33 mouse cellular contexts compared by ENCODE assay signal in genomic region chr4:138690561-138690960, GRCm38 (mm10). TPM values are rescaled to one million over a fixed set of nuclear protein-coding genes. Genes with fewer than 3 reads are reported as not detected.
DNase-seq lines count a peak whose midpoint lies in the region; ATAC-seq and TF ChIP-seq lines count a peak whose summit lies in the region.
"Had no signal": no experiment of that assay in that cellular context is flagged by ENCODE, and none has a peak within 500 bp of the region (broad histone marks: within the 10 kb centered on the region; RNA-seq: fewer than 3 reads in every experiment).

No protein-coding gene starts in this region.

- ATAC-seq in forebrain, embryonic 16.5 days: no peak
- ATAC-seq in hindbrain, embryonic 15.5 days (ENCODE audit: low FRiP score, low read depth): no peak
- no peak for ATAC-seq in hindbrain, postnatal 0 days
- ATAC-seq in midbrain, embryonic 13.5 days: no peak
- no peak for ATAC-seq in midbrain, embryonic 14.5 days (ENCODE audit: low FRiP score, low TSS enrichment)
- ATAC-seq: activated CD4-positive, CD25-positive, alpha-beta regulatory T cell, adult 4 months; forebrain, embryonic 15.5 days; intestine, embryonic 16.5 days had no signal

- no peak for TF ChIP-seq CTCF in hindbrain, postnatal 0 days (IDR thresholded peaks at IDR 0.05; ENCODE audit: low read depth)

- no peak overlapping the region for H3K4me2 ChIP-seq in forebrain, embryonic 16.5 days (ENCODE audit: low read length)
- H3K4me2 ChIP-seq in hindbrain, embryonic 15.5 days: no peak overlapping the region
- no peak overlapping the region for H3K4me2 ChIP-seq in hindbrain, postnatal 0 days (ENCODE audit: low read depth, low read length)
- no peak overlapping the region for H3K4me2 ChIP-seq in midbrain, embryonic 13.5 days (replicated peaks)
- no peak overlapping the region for H3K4me2 ChIP-seq in midbrain, embryonic 14.5 days (ENCODE audit: low read length)
- H3K4me2 ChIP-seq: forebrain, embryonic 15.5 days; heart, embryonic 13.5 days; limb, embryonic 13.5 days; liver, embryonic 11.5 days had no signal

- no peak overlapping the region for H3K9ac ChIP-seq in forebrain, embryonic 16.5 days (replicated peaks; ENCODE audit: low read depth, low read length)
- H3K9ac ChIP-seq in hindbrain, embryonic 15.5 days: no peak overlapping the region
- no peak overlapping the region for H3K9ac ChIP-seq in hindbrain, postnatal 0 days (replicated peaks; ENCODE audit: low read length)
- no peak overlapping the region for H3K9ac ChIP-seq in midbrain, embryonic 13.5 days (replicated peaks)
- H3K9ac ChIP-seq in midbrain, embryonic 14.5 days (replicated peaks; ENCODE audit: low read length): no peak overlapping the region
- H3K9ac ChIP-seq: forebrain, embryonic 15.5 days; heart, embryonic 13.5 days; limb, embryonic 13.5 days had no signal

- H3K36me3 ChIP-seq in forebrain, embryonic 10.5 days (replicated peaks): no peaks in the 10 kb centered on the region
- H3K36me3 ChIP-seq in forebrain, embryonic 16.5 days (ENCODE audit: control insufficient read depth, insufficient read depth): no peaks in the 10 kb centered on the region
- H3K36me3 ChIP-seq in hindbrain, embryonic 15.5 days: no peaks in the 10 kb centered on the region
- H3K36me3 ChIP-seq in hindbrain, postnatal 0 days (ENCODE audit: insufficient read depth, low read length): no peaks in the 10 kb centered on the region
- no peaks in the 10 kb centered on the region for H3K36me3 ChIP-seq in midbrain, embryonic 13.5 days
- H3K36me3 ChIP-seq in midbrain, embryonic 14.5 days (ENCODE audit: control insufficient read depth, insufficient read depth, low read length): no peaks in the 10 kb centered on the region
- no peaks in the 10 kb centered on the region for H3K36me3 ChIP-seq in embryonic facial prominence, embryonic 10.5 days (replicated peaks)
- H3K36me3 ChIP-seq: forebrain, embryonic 15.5 days; heart, embryonic 13.5 days; limb, embryonic 13.5 days had no signal

- peak; percentile 42 for DNase-seq in forebrain, embryonic 10.5 days (ENCODE audit: extremely low spot score, low spot score)
- DNase-seq in hindbrain, postnatal 0 days (ENCODE audit: low spot score): no peak
- no peak for DNase-seq in midbrain, embryonic 14.5 days
- DNase-seq in embryonic facial prominence, embryonic 10.5 days (ENCODE audit: low spot score): peak; percentile 20
- DNase-seq in frontal cortex, postnatal 36 days (ENCODE audit: low spot score in 2 of 2): no peak
- DNase-seq: adrenal gland, adult 2 months; adrenal gland, postnatal 36 days; cerebellum, adult 18-20 months; cerebellum, postnatal 14 days; gastrocnemius, postnatal 10 days; heart, postnatal 10 days; lung, postnatal 4 days; right cerebral cortex, postnatal 25 days; thymus, postnatal 14 days had no signal

- no peak overlapping the region; the same call in 1 of the 2 replicates for H3K4me3 ChIP-seq in forebrain, embryonic 10.5 days
- no peak overlapping the region for H3K4me3 ChIP-seq in forebrain, embryonic 16.5 days (replicated peaks; ENCODE audit: low read length)
- H3K4me3 ChIP-seq in hindbrain, embryonic 15.5 days: no peak overlapping the region
- H3K4me3 ChIP-seq in hindbrain, postnatal 0 days (ENCODE audit: low read length): no peak overlapping the region
- H3K4me3 ChIP-seq in midbrain, embryonic 13.5 days (replicated peaks): no peak overlapping the region
- no peak overlapping the region for H3K4me3 ChIP-seq in midbrain, embryonic 14.5 days (replicated peaks; ENCODE audit: low read depth, low read length)
- H3K4me3 ChIP-seq in embryonic facial prominence, embryonic 10.5 days: no peak overlapping the region
- H3K4me3 ChIP-seq: forebrain, embryonic 15.5 days; heart, embryonic 13.5 days; limb, embryonic 13.5 days; megakaryocyte, embryonic 14.5 days had no signal

- peak overlapping the region; percentile 63 for H3K27ac ChIP-seq in forebrain, embryonic 10.5 days
- H3K27ac ChIP-seq in forebrain, embryonic 16.5 days (ENCODE audit: low read length): no peak overlapping the region
- peak overlapping the region; percentile 69; the same call in 1 of the 2 replicates for H3K27ac ChIP-seq in hindbrain, embryonic 15.5 days (replicated peaks)
- H3K27ac ChIP-seq in hindbrain, postnatal 0 days: no peak overlapping the region
- H3K27ac ChIP-seq in midbrain, embryonic 13.5 days: peak overlapping the region; percentile 62; the same call in 1 of the 2 replicates
- H3K27ac ChIP-seq in midbrain, embryonic 14.5 days (replicated peaks; ENCODE audit: low read depth, low read length): no peak overlapping the region
- H3K27ac ChIP-seq in embryonic facial prominence, embryonic 10.5 days (replicated peaks): no peak overlapping the region
- H3K27ac ChIP-seq: forebrain, embryonic 15.5 days; heart, embryonic 13.5 days; kidney, postnatal 0 days; limb, embryonic 13.5 days had no signal

- WGBS in forebrain, embryonic 10.5 days: 3% methylated on average over 4 of the region's 4 CpGs
- WGBS in forebrain, embryonic 16.5 days: 5% methylated on average over 4 of the region's 4 CpGs
- WGBS in hindbrain, embryonic 15.5 days: 6% methylated on average over 4 of the region's 4 CpGs
- WGBS in hindbrain, postnatal 0 days: 13% methylated on average over 4 of the region's 4 CpGs
- WGBS in midbrain, embryonic 13.5 days: 1% methylated on average over 4 of the region's 4 CpGs
- WGBS in midbrain, embryonic 14.5 days: 1% methylated on average over 4 of the region's 4 CpGs
- WGBS in embryonic facial prominence, embryonic 10.5 days: 7% methylated on average over 4 of the region's 4 CpGs

- H3K27me3 ChIP-seq in forebrain, embryonic 10.5 days (ENCODE audit: poor library complexity, severe bottlenecking): peaks cover 100% of the 10 kb centered on the region
- peaks cover 5% of the 10 kb centered on the region; the same call in 1 of the 2 replicates for H3K27me3 ChIP-seq in forebrain, embryonic 16.5 days (replicated peaks; ENCODE audit: control insufficient read depth, insufficient read depth, low read length)
- H3K27me3 ChIP-seq in hindbrain, embryonic 15.5 days: no peaks in the 10 kb centered on the region
- no peaks in the 10 kb centered on the region for H3K27me3 ChIP-seq in hindbrain, postnatal 0 days (ENCODE audit: insufficient read depth, low read length)
- peaks cover 12% of the 10 kb centered on the region for H3K27me3 ChIP-seq in midbrain, embryonic 13.5 days
- no peaks in the 10 kb centered on the region for H3K27me3 ChIP-seq in midbrain, embryonic 14.5 days (ENCODE audit: control insufficient read depth, insufficient read depth, low read length)
- H3K27me3 ChIP-seq in embryonic facial prominence, embryonic 10.5 days (replicated peaks; ENCODE audit: low read depth, poor library complexity, severe bottlenecking): peaks cover 73% of the 10 kb centered on the region

- H3K4me1 ChIP-seq in forebrain, embryonic 10.5 days: peaks cover 73% of the 10 kb centered on the region
- H3K4me1 ChIP-seq in forebrain, embryonic 16.5 days (replicated peaks; ENCODE audit: control insufficient read depth, insufficient read depth, low read length): peaks cover 46% of the 10 kb centered on the region
- peaks cover 59% of the 10 kb centered on the region for H3K4me1 ChIP-seq in hindbrain, embryonic 15.5 days (replicated peaks)
- H3K4me1 ChIP-seq in hindbrain, postnatal 0 days (ENCODE audit: insufficient read depth, low read length): peaks cover 29% of the 10 kb centered on the region
- peaks cover 63% of the 10 kb centered on the region for H3K4me1 ChIP-seq in midbrain, embryonic 13.5 days (replicated peaks)
- peaks cover 57% of the 10 kb centered on the region for H3K4me1 ChIP-seq in midbrain, embryonic 14.5 days (ENCODE audit: control insufficient read depth, insufficient read depth, low read length)
- peaks cover 38% of the 10 kb centered on the region for H3K4me1 ChIP-seq in embryonic facial prominence, embryonic 10.5 days
- H3K4me1 ChIP-seq: limb, embryonic 13.5 days; megakaryocyte, embryonic 14.5 days had no signal

- H3K9me3 ChIP-seq in forebrain, embryonic 10.5 days: no peaks in the 10 kb centered on the region
- H3K9me3 ChIP-seq in forebrain, embryonic 16.5 days (ENCODE audit: control insufficient read depth, low read length): no peaks in the 10 kb centered on the region
- no peaks in the 10 kb centered on the region for H3K9me3 ChIP-seq in hindbrain, embryonic 15.5 days
- H3K9me3 ChIP-seq in hindbrain, postnatal 0 days (ENCODE audit: low read length): no peaks in the 10 kb centered on the region
- H3K9me3 ChIP-seq in midbrain, embryonic 13.5 days: no peaks in the 10 kb centered on the region
- no peaks in the 10 kb centered on the region for H3K9me3 ChIP-seq in midbrain, embryonic 14.5 days (ENCODE audit: control insufficient read depth, low read length)
- no peaks in the 10 kb centered on the region for H3K9me3 ChIP-seq in embryonic facial prominence, embryonic 10.5 days
- H3K9me3 ChIP-seq: forebrain, embryonic 15.5 days; heart, embryonic 13.5 days; limb, embryonic 13.5 days; megakaryocyte, embryonic 14.5 days had no signal

RNA-seq across cellular contexts. Expression of gene Pla2g2c, which starts 34.0 kb away (rescaled TPM):
- 0.33 and 0.57 TPM in 2 replicates for polyA plus RNA-seq in forebrain, embryonic 10.5 days (2016; fragmentation: Nextera tagmentation; extraction: Ambion mirVana)
- polyA plus RNA-seq in forebrain, embryonic 16.5 days (2015; fragmentation: Nextera tagmentation; extraction: Ambion mirVana): not detected in 2 replicates
- 0.51 and 0.54 TPM in 2 replicates for polyA plus RNA-seq in hindbrain, embryonic 15.5 days (2015; fragmentation: Nextera tagmentation; extraction: Ambion mirVana)
- 0.26 and 1.5 TPM in 2 replicates for total RNA-seq in hindbrain, postnatal 0 days (2014; rRNA removed)
- 0.82 and 0.93 TPM in 2 replicates for polyA plus RNA-seq in hindbrain, postnatal 0 days (2015; fragmentation: Nextera tagmentation; extraction: Ambion mirVana)
- 0.66 and 0.73 TPM in 2 replicates for polyA plus RNA-seq in midbrain, embryonic 13.5 days (2015; fragmentation: Nextera tagmentation; extraction: Ambion mirVana)
- polyA plus RNA-seq in midbrain, embryonic 14.5 days (2014; fragmentation: Nextera tagmentation; extraction: Ambion mirVana): 0.83 and 0.94 TPM in 2 replicates
- 0.52 and 0.65 TPM in 2 replicates for polyA plus RNA-seq in embryonic facial prominence, embryonic 10.5 days (2016; fragmentation: Nextera tagmentation; extraction: Ambion mirVana)
- total RNA-seq: CH12.LX; heart, postnatal 10 days; hematopoietic stem cell, adult 5-6 weeks; layer of hippocampus, postnatal 10 days; neutrophil, adult 5-6 weeks had no signal
- polyA plus RNA-seq: activated CD4-positive, CD25-positive, alpha-beta regulatory T cell, adult 4 months; C2C12; liver, embryonic 16.5 days; urinary bladder, adult 2 months had no signal

RNA-seq across cellular contexts. Expression of gene Ubxn10, which starts 46.4 kb away (rescaled TPM):
- polyA plus RNA-seq in forebrain, embryonic 10.5 days (2016; fragmentation: Nextera tagmentation; extraction: Ambion mirVana): 1.0 and 1.4 TPM in 2 replicates
- polyA plus RNA-seq in forebrain, embryonic 16.5 days (2015; fragmentation: Nextera tagmentation; extraction: Ambion mirVana): 1.3 and 1.9 TPM in 2 replicates
- polyA plus RNA-seq in hindbrain, embryonic 15.5 days (2015; fragmentation: Nextera tagmentation; extraction: Ambion mirVana): 3.7 and 4.3 TPM in 2 replicates
- total RNA-seq in hindbrain, postnatal 0 days (2014; rRNA removed): 6.9 and 8.9 TPM in 2 replicates
- polyA plus RNA-seq in hindbrain, postnatal 0 days (2015; fragmentation: Nextera tagmentation; extraction: Ambion mirVana): 3.1 and 3.3 TPM in 2 replicates
- polyA plus RNA-seq in midbrain, embryonic 13.5 days (2015; fragmentation: Nextera tagmentation; extraction: Ambion mirVana): 2.5 and 3.1 TPM in 2 replicates
- 3.0 and 3.9 TPM in 2 replicates for polyA plus RNA-seq in midbrain, embryonic 14.5 days (2014; fragmentation: Nextera tagmentation; extraction: Ambion mirVana)
- 1.3 and 1.4 TPM in 2 replicates for polyA plus RNA-seq in embryonic facial prominence, embryonic 10.5 days (2016; fragmentation: Nextera tagmentation; extraction: Ambion mirVana)
- total RNA-seq: CH12.LX; hematopoietic stem cell, adult 5-6 weeks; neutrophil, adult 5-6 weeks had no signal
- polyA plus RNA-seq: activated CD4-positive, CD25-positive, alpha-beta regulatory T cell, adult 4 months; C2C12 had no signal

RNA-seq across cellular contexts. Expression of gene Vwa5b1, which starts 54.9 kb away (rescaled TPM):
- 0.17 and 0.43 TPM in 2 replicates for polyA plus RNA-seq in forebrain, embryonic 10.5 days (2016; fragmentation: Nextera tagmentation; extraction: Ambion mirVana)
- polyA plus RNA-seq in forebrain, embryonic 16.5 days (2015; fragmentation: Nextera tagmentation; extraction: Ambion mirVana): 0.72 and 0.79 TPM in 2 replicates
- polyA plus RNA-seq in hindbrain, embryonic 15.5 days (2015; fragmentation: Nextera tagmentation; extraction: Ambion mirVana): 1.7 and 2.0 TPM in 2 replicates
- 8.0 and 9.0 TPM in 2 replicates for total RNA-seq in hindbrain, postnatal 0 days (2014; rRNA removed)
- polyA plus RNA-seq in hindbrain, postnatal 0 days (2015; fragmentation: Nextera tagmentation; extraction: Ambion mirVana): 2.3 and 2.7 TPM in 2 replicates
- 0.63 and 0.82 TPM in 2 replicates for polyA plus RNA-seq in midbrain, embryonic 13.5 days (2015; fragmentation: Nextera tagmentation; extraction: Ambion mirVana)
- 1.2 and 1.6 TPM in 2 replicates for polyA plus RNA-seq in midbrain, embryonic 14.5 days (2014; fragmentation: Nextera tagmentation; extraction: Ambion mirVana)
- 0.10 and 0.14 TPM in 2 replicates for polyA plus RNA-seq in embryonic facial prominence, embryonic 10.5 days (2016; fragmentation: Nextera tagmentation; extraction: Ambion mirVana)
- total RNA-seq: adrenal gland, adult 2 months; adrenal gland, postnatal 36 days; CH12.LX; gastrocnemius, postnatal 10 days; heart, adult 8-10 months; hematopoietic stem cell, adult 5-6 weeks; neutrophil, adult 5-6 weeks had no signal
- polyA plus RNA-seq: activated CD4-positive, CD25-positive, alpha-beta regulatory T cell, adult 4 months; adrenal gland, adult 2 months; C2C12; heart, embryonic 13.5 days; limb, embryonic 13.5 days; liver, embryonic 11.5 days; liver, embryonic 16.5 days had no signal

Comparison
In these comparisons a context has a peak if more than half of its experiments do, and no peak if none do; other contexts are left out.
1. H3K27ac ChIP-seq: peak in forebrain, embryonic 10.5 days (single experiment), hindbrain, embryonic 15.5 days (single experiment) and midbrain, embryonic 13.5 days (single experiment); none in forebrain, embryonic 16.5 days (single experiment), hindbrain, postnatal 0 days (single experiment), midbrain, embryonic 14.5 days (single experiment) and embryonic facial prominence, embryonic 10.5 days (single experiment).
2. DNase-seq: peak in forebrain, embryonic 10.5 days (single experiment) and embryonic facial prominence, embryonic 10.5 days (single experiment); none in hindbrain, postnatal 0 days (single experiment), midbrain, embryonic 14.5 days (single experiment) and frontal cortex, postnatal 36 days (0 of 2).